Mouse (Mus musculus): ENCODE measurements around the gene Sbf1.

Gene Sbf1

DNA sequence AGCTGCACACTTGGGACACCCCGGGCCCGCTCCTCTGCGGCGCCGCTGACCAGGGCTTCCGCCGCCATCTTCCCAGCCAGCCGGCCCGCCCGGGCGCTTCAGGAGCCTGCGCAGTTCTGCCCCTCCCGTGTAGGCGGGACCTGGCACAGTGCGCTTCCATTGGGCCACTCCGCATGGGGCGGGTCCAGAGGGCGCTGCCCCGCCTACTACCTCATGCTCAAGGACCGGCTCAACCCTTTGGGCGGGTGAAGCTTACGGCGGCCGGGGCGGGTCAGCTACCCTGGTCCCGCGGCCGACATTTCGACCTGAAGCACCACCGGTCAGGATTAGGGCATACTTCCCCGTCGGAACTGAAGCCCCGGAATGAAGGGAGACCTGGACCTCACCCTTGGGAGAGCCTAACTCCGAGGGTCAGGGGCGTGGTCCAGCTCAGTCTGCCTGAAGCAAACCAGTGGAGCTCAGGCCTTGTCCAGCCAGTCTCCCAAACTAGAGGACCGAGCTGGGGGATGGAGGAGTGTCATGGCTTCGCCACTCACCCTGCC is at the start of gene Sbf1:
Sbf1 (minus strand) TSS at position 122 of the 542 bp plus-strand sequence.
- peak; percentile 97 for DNase-seq (ENCODE audit: low spot score)

DNA sequence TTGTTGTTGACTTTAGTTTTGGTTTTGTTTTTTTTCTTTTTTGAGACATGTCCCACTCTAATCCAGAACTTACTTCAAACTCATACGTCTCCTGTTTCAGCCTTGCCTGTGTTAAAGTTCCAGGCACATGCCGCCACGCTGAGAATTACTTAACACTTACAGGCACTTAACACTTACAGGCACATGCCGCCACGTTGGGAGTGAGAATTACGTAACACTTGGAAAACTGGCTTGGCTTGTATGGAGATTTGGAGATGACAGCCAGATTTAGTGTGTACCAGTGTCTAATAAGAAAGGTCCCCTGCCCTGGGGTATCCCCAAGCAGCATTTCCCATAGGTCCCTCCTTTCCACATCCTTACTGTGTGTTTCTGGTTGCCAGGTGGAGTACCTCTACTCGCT is 47.9 kb upstream of the Sbf1 start:
- DNase-seq (ENCODE audit: low spot score) = peak; percentile 79

DNA sequence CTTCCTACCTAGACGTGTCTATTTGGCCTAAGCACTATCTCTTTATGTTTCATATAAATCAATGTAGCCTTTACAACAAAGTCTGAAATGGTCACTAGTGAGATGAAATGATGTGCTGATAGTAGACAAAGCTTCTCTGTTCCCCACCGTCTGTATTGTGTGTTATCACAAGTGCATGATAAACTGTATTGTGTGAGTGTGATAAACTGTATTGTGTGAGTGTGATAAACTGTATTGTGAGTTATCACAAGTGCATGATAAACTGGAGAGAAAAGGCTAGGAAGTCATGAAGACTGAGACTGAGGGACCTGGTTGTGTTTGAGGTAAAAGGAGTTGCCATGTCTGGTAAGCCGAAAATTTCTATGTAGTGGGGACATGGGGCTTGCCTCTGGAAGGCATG is 43.7 kb upstream of the Sbf1 start:
- no peak for DNase-seq (ENCODE audit: low spot score)

DNA sequence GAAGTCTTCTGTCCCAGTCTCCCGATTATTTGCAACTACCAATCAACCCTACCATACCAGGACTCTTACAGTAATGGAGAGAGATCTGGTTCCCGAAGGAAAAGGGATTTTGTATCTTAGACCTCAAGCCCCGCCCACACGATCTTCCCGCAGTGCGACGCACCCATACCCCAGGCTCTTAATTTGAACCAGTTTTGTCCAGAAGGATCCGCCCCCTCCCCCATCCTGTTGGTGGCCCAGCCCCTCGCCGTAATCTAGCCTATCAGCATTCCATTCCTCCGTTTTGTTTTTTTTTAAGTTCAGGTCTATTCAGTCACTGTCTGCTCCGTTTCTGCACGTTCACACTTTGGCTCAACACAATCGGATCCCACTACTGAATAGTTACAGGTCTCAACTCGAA is 41.3 kb upstream of the Sbf1 start:
- DNase-seq (ENCODE audit: low spot score) = peak; percentile 95

DNA sequence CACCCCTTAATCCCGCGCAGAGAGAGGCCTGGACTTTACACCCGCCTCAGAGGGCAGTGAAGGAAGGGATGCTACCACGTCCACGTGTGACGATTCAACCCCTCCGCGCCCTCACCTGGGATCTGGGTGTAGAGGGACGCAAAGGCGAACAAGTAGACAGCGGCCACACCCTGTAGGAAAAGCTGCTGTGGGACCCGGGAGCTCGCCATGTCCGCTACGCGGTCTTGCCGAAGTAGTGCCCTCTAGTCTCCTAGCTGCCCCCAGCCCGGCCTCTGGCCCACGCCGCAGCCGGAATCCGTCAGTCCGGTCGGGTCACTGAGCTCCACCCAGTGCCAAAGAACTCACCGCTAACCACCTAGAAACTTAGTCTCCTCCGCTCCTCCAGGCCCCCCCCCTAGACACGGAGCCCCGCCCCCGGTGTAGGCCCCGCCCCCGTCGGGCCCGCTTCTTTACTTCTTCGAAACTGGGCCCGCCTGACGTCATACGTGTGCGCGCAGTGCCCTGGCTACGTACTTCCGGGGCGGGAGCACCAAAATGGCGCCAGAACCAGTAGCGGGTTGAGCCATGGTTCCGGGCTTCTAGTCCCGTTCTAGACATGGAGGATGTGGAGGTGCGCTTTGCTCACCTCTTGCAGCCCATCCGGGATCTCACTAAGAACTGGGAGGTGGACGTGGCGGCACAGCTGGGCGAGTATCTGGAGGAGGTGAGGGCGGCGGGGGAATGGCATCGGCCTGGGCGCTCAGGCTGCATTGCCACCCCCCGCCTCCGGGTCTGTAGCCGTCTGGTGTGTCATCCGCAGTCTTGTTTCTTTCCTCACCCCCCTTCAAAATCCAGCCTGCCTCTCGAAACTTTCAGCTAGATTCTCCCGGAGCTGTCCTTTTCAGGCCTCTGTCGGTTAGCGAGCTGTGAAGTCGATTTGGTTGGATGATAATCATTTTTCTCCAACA is 40.4 kb upstream of the Sbf1 start, which contains the start of the genes Lmf2 and Ncaph2:
Lmf2 (minus strand) TSS at position 419 of the 947 bp plus-strand sequence.
Ncaph2 (plus strand) TSS at position 479 of the 947 bp plus-strand sequence.
- DNase-seq (ENCODE audit: low spot score) = peak; percentile 97

DNA sequence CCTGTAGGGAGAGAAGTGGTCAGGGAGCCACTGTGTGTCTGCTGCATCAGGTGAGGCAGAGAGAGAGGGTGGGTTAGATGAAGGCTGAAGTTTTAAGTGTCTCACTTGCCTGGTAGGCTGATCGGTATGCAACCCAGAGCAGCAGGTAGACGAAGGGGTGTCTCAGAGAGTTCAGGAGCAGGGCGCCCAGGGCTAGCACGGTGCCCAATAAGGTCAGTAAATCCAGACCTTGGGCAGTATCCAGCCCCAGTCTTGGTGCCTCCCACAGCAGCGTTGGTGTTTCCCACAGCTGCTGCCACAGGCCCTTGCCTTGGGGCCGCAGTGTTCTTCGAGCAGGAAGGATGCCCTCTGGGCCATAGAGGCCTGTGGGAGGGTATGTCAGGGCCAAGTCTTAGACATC is 39.3 kb upstream of the Sbf1 start:
- no peak for DNase-seq (ENCODE audit: low spot score)

DNA sequence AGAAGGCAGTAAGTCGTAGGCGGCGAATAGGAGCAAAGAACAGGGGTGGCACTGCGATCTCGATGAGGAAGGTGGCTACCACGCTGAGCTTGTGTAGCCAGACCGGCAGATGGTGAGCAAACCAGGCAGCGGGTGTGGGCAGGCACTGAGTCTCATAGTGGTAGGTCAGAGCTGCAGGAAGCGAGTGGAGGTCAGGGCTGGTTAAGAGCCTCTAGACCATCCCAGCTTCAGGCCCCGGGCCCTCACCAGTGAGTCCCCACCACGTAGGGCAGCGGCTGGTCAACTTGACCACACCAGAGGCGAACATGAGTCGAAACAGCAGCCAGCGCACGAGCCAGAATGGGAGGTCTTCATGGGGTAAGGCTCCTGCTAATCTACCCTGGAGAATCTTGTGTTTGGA is 38.7 kb upstream of the Sbf1 start:
- no peak for DNase-seq (ENCODE audit: low spot score)

DNA sequence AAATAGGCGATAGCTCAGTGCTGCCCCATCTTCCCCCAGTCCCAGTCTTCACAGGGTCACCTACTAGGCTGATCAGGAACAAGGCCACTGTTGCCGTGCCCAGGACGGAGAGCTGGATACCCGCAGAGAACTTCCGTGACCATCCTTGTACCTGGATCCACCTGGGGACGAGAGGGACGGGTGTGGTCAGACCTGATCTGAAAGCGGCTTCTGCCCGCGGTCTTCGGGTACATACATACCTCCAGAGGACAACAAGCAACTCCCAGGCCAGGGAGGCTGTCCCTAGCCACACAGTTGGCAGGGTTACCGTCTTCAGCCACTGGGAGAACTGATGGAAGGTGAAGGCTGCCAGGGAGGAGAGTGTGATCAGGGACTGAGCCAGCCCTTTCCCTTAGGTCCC is 37.7 kb upstream of the Sbf1 start:
- no peak for DNase-seq (ENCODE audit: low spot score)

DNA sequence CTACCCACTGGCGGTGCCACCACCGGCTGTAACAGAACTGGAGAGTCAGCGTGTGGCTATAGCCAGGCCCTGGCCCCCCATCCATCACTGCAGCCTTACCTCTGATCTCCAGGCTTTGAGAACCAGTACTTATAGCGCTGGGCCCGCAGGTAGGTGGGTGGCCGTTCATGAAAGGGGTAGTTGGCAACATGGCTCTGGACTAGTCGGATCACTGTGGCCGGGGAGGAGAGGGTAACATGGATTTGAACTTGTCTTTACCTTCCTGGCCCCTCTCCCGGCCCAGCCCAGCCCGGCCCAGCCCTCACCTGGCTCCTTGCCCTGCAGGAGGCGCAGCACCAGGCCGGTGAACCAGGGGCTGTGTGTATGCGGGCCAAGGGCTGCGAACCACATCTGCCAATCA is 36.9 kb upstream of the Sbf1 start:
- DNase-seq (ENCODE audit: low spot score) = no peak

DNA sequence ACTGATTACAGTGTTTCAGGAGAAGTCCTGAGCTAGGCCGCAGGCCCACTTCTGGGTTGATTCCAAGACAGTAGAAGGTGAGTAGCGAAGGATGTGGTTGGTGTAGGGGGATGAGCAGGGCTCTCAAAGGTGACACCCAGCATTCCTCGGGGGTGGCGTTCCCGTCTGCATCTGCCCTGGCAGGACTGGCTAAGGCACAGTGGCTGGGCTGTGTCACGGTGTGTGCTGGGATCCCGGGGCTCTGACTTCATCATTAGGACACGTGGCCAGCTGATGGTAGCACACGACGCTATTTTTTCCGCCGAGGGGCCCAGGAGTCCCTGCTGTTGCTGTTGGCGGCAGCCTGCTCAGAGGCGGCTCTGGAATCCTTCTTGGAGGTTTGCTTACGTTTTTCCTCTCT is 36.2 kb upstream of the Sbf1 start:
- DNase-seq (ENCODE audit: low spot score) = no peak

DNA sequence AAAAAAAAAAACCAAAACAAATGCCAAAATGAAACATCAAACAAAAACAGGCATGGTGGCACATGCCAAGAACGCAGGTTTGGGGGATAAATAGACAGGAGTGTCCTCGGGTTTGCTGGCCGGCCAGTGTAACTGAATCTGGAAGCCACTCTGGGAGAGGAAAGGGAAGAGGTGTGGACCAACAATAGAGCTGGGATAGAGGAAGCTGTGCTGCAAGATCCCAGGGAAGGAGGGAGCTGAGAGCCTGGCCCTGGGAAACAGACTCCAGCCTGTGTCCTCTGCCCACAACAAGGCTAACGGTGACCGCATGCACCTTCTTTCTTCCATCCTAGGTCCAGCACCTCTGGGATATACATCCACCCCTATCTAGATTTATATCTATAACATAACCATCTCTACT is 35.3 kb upstream of the Sbf1 start:
- DNase-seq (ENCODE audit: low spot score) = no peak

DNA sequence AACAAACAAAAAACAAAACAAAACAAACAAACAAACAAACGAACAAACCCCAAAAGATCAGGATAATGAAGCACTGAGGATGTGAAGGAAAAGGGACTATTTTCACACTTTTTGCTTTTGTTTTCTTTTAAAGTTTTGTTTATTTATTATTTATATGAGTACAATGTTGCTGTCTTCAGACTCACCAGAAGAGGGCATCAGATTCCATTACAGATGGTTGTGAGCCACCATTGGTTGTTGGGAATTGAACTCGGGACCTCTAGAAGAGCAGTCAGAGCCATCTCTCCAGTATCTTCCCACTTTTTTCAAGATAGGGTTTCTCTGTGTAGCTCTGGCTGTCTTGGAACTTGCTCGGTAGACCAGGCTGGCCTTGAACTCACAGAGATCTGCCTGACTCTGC is 28.2 kb upstream of the Sbf1 start:
- no peak for DNase-seq (ENCODE audit: low spot score)

DNA sequence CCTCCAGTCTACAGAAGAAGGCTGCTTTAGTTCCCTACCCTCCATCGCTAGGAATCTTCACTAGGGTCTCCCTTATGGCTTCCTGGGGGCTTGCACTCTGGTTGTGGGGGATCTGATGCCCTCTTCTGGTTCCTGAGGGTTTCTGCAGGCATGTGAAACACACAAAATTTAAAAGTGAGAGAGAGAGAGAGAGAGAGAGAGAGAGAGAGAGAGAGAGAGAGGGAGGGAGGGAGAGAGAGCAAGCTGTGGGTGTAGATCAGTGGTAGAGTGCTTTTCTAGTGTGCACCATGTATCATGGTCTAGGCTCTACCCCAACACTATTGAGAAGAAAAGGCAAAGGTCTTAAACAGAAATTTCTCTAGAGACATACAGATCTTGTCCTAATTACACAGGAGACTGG is 26.6 kb upstream of the Sbf1 start:
- DNase-seq (ENCODE audit: low spot score) = no peak

DNA sequence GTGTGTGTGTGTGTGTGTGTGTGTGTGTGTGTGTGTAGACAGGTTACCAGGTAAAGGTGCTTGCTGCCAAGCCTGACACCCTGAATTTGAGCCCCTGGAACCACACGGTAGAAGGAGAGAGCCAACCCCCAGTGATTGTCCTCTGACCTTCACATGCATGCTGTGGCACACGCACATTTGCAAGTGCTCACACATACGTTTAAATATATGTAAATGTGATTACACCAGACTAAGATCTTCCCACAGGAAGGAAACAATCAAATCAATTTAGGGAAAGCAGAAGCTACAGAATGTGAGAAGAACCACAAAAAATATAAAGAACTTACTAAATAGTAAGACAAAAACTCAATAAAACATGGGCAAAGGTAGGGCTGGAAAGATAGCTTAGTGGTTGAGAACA is 25.0 kb upstream of the Sbf1 start:
- DNase-seq (ENCODE audit: low spot score) = no peak

DNA sequence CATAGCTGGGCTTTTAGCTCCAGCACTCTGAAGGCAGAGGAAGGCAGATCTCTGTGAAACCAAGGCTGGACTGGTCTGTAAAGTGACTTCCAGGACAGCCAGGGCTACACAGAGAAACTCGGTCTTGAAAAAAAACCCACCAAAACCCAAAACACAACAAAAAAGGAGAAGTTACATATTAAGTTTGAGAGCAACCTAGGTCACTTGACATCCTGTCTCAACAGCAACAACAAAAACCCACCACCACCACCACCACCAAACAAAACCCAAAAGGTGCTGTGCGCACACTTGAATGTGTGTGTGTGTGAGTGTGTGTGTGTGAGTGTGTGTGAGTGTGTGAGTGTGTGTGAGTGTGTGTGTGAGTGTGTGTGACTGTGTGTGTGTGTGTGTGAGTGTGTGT is 24.6 kb upstream of the Sbf1 start:
- no peak for DNase-seq (ENCODE audit: low spot score)

DNA sequence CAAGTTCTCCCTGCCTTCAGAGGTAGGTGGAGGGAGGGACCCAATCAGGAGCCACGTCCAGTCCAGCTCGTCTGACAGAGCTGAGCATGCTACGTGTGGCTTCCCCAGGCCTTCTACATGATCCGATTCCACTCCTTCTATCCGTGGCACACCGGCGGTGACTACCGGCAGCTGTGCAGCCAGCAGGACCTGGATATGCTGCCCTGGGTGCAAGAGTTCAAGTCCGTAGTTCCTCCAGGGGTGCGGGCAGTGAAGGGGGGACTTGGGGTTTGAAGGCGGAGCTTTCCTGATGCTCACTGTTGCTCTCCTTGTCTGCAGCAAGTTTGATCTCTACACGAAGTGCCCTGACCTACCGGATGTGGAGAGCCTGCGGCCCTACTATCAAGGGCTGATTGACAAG is 21.3 kb upstream of the Sbf1 start:
- DNase-seq (ENCODE audit: low spot score) = no peak

DNA sequence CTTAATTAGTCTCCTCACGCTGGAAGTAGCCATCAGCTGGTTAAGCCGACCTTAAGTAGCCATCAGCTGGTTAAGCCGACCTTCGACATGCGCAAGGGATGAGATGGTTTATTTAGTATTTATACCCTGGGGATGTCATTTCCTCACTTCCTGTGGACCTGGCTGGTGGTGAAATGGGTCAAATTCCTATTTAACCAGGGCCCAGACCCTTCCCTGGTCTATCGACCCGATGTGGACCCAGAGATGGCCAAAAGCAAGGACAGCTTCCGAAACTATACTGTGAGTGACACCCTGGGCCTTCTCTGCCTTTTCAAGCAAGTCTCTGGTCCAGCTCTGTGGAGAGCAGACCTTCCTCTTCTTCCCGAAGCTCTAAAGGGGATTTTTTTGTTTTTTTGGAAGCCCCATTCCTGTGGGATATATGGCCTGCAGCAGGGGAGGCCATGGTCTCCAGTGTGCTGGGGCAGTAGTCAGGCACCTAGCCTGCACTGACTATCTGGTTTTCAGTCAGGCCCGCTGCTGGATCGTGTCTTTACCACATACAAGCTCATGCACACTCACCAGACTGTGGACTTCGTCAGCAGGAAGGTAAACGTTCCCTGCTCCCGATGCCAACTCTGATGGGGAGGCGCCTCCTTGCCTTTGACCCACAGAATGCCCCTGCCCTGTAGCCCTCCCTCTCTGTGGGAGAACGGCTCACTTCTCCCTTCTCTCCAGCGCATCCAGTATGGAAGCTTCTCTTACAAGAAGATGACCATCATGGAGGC is 19.8 kb upstream of the Sbf1 start:
- DNase-seq (ENCODE audit: low spot score) = no peak

DNA sequence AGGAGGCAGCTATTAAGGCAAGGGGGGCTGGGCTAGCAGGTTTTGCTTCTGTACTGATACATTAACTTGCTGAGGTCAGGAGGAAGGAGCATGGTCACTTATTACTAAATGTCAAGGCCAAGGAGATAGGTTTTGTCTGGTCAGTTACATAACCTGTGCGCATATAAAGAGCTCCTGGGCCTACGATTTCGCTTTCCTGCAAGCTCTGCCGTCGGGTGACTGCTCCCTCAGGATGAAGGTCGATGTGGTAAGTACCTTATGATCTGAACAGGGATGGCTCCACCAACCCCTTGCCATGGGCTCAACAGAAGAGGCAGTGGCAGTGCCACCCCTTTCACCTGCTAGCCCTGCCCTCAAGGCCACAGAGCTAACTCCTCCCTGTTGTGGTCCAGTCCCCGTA is 19.2 kb upstream of the Sbf1 start, which contains the start of gene Miox:
Miox (plus strand) TSS at position 128 of the 400 bp plus-strand sequence.
- DNase-seq (ENCODE audit: low spot score) = no peak

DNA sequence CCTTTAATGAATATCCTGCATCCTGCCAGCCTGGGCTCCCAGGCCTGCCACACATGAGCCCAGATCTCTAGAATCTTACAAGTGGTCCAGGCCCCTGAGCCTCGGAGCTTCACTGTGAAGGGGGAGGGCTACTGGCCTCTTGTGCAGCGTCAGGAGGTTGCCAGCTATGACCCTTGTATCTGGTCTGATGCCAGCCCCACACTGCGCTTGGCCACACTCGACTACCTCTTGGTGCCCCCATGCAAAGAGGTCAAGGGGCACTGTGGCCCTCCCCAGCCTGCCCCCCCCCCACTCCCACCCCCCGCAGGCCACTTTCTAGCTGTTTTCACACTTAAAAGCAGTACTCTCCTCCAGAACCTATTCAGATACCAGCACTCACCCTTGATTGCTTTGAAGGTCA is 11.3 kb upstream of the Sbf1 start:
- DNase-seq (ENCODE audit: low spot score) = no peak

DNA sequence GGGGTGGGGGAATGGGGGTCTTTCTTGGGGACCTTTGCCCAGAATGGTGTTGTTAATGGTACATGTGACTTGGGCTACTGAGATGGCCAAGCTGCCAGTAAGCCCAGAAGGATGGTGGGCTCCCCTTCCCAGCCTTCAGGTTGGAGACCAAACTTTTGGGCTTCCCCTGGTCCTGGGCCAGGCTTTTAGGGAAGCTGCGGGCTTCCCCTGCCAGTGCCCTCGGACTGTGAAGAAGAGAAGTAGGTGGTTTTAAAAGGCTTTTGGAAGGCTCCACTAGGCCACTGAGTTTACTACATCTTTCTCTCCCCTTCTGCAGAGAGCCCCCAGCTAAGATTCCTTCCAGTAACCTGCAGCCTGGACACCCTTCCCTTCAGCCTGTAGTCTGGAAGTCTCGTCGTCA is 8.5 kb upstream of the Sbf1 start:
- DNase-seq (ENCODE audit: low spot score) = no peak

DNA sequence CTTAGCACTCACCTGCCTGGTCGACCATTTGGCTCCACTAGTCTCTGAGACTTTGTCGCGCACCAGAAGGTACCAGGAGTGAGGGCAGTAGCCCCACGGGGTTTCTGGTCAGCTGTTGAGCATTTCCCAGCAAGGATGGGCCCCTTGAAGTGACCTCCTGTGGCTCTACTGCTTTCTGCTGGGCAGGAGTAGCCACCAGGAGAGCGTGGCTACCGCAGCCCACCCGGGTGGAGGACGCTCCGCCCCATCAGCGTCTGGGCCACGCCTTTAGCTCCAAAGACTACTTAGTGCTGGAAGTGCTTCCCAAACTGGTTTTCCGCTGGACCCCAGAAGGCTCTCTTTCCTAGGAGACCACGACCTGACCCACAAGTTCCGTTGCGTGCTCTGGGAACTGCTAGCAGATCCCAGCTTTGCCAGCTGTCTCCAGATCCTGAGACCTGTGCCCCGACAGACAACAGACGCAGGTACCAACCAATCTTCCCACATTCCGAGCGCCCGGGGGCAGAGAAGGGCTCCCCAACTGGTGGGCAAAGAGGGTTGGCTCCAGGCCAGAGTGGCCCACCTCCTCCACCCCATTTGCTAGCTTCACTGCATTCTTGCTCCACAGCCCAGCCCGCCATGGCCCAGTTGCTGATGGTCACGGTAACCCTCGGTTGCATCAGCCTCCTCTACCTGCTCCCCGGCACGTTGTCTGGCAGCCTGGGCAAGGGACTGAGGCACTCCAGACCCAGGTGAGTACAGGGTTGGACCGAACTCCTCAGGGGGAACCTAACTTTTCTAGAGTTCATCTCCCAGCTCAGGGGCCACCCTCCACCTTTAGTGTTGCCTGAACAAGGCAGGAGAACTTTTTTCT is 7.8 kb upstream of the Sbf1 start, which contains the start of gene Adm2:
Adm2 (plus strand) TSS at position 51 of the 853 bp plus-strand sequence.
- no peak for DNase-seq (ENCODE audit: low spot score)

DNA sequence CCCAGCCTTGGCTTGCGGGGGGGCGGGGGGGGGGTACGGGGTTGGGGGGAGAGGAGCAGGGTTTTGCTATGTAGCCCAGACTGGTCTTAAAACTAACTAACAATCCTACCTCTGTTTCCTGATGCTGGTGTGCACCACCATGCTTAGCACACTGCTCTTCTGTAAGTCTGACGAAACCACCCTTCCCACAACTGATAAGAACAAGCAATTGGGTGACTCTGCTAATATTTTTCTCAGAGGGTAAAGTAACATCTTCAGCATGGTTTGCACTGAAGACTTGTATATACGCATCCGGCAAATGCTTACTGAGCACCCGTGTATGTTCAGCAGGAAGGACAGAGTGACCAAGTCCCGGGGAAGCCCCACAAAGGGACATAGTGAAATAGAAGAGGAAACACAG is 6.2 kb upstream of the Sbf1 start:
- no peak for DNase-seq (ENCODE audit: low spot score)

All from adipocyte (in vitro differentiated cells).